Comparison of ENCODE assay signal across 10 mouse cellular contexts in the genomic region with DNA sequence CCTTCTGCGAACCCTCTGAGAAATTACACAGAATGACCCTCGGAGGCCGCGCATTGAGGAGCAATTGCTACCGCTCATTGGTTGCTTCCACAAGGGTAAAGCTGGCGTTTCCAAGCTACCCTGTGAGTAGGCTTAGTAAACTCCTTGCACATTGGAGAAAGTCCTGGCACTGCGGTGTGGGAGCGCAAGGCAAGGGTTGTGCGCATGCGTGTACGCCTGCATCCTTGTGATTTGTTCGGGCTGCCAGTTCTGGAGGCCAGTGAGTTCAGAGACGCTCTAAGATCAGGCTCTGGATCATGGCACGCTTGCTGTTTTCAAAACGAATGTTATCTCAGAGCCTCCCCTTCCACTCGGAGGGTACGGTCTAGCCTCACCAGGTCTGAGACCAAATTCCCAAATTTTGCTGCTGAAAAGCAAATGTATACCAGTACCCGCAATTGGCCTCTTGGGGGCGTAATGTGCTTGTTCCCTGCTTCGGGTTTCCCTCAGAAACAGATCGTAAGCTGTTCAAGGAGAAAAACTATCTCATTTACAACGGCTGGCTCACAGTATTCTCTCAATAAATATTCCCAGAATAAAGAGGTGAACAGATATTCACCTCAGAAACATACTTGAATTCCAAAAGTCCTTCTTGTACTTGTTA. TPM values are rescaled to one million over a fixed set of nuclear protein-coding genes. Genes with fewer than 3 reads are reported as not detected.
DNase-seq lines count a peak whose midpoint lies in the region; ATAC-seq lines count a peak whose summit lies in the region.
"Had no signal": no experiment of that assay in that cellular context is flagged by ENCODE, and none has a peak within 500 bp of the region (broad histone marks: within the 10 kb centered on the region; RNA-seq: fewer than 3 reads in every experiment).

No protein-coding gene starts in this region.

- peak; percentile 35 for DNase-seq in cerebellum, adult 11-12 months
- no peak for DNase-seq in cerebellum, adult 11 months
- peak; percentile 10 for DNase-seq in layer of hippocampus, adult 9-11 months
- no peak for DNase-seq in layer of hippocampus, adult 8-10 months (ENCODE audit: low spot score in 2 of 2)
- DNase-seq in forebrain, embryonic 14.5 days (ENCODE audit: low spot score): peak; percentile 40
- DNase-seq in midbrain, embryonic 14.5 days: peak; percentile 59
- no peak for DNase-seq in kidney, postnatal 14 days
- no peak for DNase-seq in cerebellum, adult 9-10 months

- ATAC-seq in forebrain, embryonic 14.5 days: no peak
- ATAC-seq in midbrain, embryonic 14.5 days (ENCODE audit: low FRiP score, low TSS enrichment): no peak

- no peak overlapping the region for H3K27ac ChIP-seq in forebrain, embryonic 14.5 days (ENCODE audit: low read depth, low read length)
- H3K27ac ChIP-seq in midbrain, embryonic 14.5 days (replicated peaks; ENCODE audit: low read depth, low read length): peak overlapping the region; percentile 63

- no peaks in the 10 kb centered on the region for H3K36me3 ChIP-seq in forebrain, embryonic 14.5 days (ENCODE audit: control insufficient read depth, insufficient read depth, low read length)
- no peaks in the 10 kb centered on the region for H3K36me3 ChIP-seq in midbrain, embryonic 14.5 days (ENCODE audit: control insufficient read depth, insufficient read depth, low read length)

- no peaks in the 10 kb centered on the region for H3K4me1 ChIP-seq in forebrain, embryonic 14.5 days (ENCODE audit: control insufficient read depth, insufficient read depth, low read length)
- peaks cover 4% of the 10 kb centered on the region; the same call in 1 of the 2 replicates for H3K4me1 ChIP-seq in midbrain, embryonic 14.5 days (ENCODE audit: control insufficient read depth, insufficient read depth, low read length)

- no peak overlapping the region for H3K4me3 ChIP-seq in forebrain, embryonic 14.5 days (ENCODE audit: low read depth, low read length)
- H3K4me3 ChIP-seq in midbrain, embryonic 14.5 days (replicated peaks; ENCODE audit: low read depth, low read length): no peak overlapping the region
- H3K4me3 ChIP-seq: erythroblast, embryonic 14.5 days had no signal

- 0 out of 2 replicates have a peak, but pooled peaks cover 3% of the 10 kb centered on the region for H3K27me3 ChIP-seq in forebrain, embryonic 14.5 days (replicated peaks; ENCODE audit: control insufficient read depth, insufficient read depth, low read length)
- H3K27me3 ChIP-seq in midbrain, embryonic 14.5 days (ENCODE audit: control insufficient read depth, insufficient read depth, low read length): no peaks in the 10 kb centered on the region

- H3K9ac ChIP-seq in forebrain, embryonic 14.5 days (ENCODE audit: low read length): no peak overlapping the region
- no peak overlapping the region for H3K9ac ChIP-seq in midbrain, embryonic 14.5 days (replicated peaks; ENCODE audit: low read length)

- WGBS in forebrain, embryonic 14.5 days: 78% methylated on average over 22 of the region's 22 CpGs
- WGBS in midbrain, embryonic 14.5 days: 80% methylated on average over 22 of the region's 22 CpGs

- no peaks in the 10 kb centered on the region for H3K9me3 ChIP-seq in forebrain, embryonic 14.5 days (replicated peaks; ENCODE audit: control insufficient read depth, low read length)
- no peaks in the 10 kb centered on the region for H3K9me3 ChIP-seq in midbrain, embryonic 14.5 days (ENCODE audit: control insufficient read depth, low read length)

- peak overlapping the region; percentile 20; the same call in 1 of the 2 replicates for H3K4me2 ChIP-seq in forebrain, embryonic 14.5 days (ENCODE audit: low read length)
- H3K4me2 ChIP-seq in midbrain, embryonic 14.5 days (ENCODE audit: low read length): peak overlapping the region; percentile 22

RNA-seq across cellular contexts. Expression of gene Col6a4, which starts 2.9 kb away (rescaled TPM):
- 1 to 10 TPM in 3 of 4 experiments, under 1 TPM in 1; 0.68 to 3.9 (median 2.3) TPM for total RNA-seq in layer of hippocampus, adult 8-10 months (2022)
- polyA plus RNA-seq in forebrain, embryonic 14.5 days (2014; fragmentation: Nextera tagmentation; extraction: Ambion mirVana): 0.22 and 0.66 TPM in 2 replicates
- polyA plus RNA-seq in midbrain, embryonic 14.5 days (2014; fragmentation: Nextera tagmentation; extraction: Ambion mirVana): 0.38 and 0.81 TPM in 2 replicates
- total RNA-seq: liver, adult 2 months had no signal
- polyA plus RNA-seq: erythroblast, embryonic 14.5 days; liver, adult 2 months had no signal

RNA-seq across cellular contexts. Expression of gene Glyctk, which starts 58.4 kb away (rescaled TPM):
- 1 to 10 TPM; 3.5 to 6.2 (median 5.9) TPM for total RNA-seq in layer of hippocampus, adult 8-10 months (2022)
- polyA plus RNA-seq in forebrain, embryonic 14.5 days (2014; fragmentation: Nextera tagmentation; extraction: Ambion mirVana): 2.3 TPM in 2 replicates
- 4.6 and 6.8 TPM in 2 replicates for polyA plus RNA-seq in midbrain, embryonic 14.5 days (2014; fragmentation: Nextera tagmentation; extraction: Ambion mirVana)

Comparison
In these comparisons a context has a peak if more than half of its experiments do, and no peak if none do; other contexts are left out.
1. DNase-seq: peak in cerebellum, adult 11-12 months (single experiment), layer of hippocampus, adult 9-11 months (single experiment), forebrain, embryonic 14.5 days (single experiment) and midbrain, embryonic 14.5 days (single experiment); none in cerebellum, adult 11 months (single experiment), layer of hippocampus, adult 8-10 months (0 of 2), kidney, postnatal 14 days (single experiment) and cerebellum, adult 9-10 months (single experiment).